Mouse (Mus musculus): ENCODE measurements around the gene Cxxc4.
A peak's percentile ranks its signal among the peaks of the same experiment; 100 is the strongest.

The Cxxc4 gene

GRCm38 (mm10) chr3:134243850-134244247, 7.6 kb downstream of the Cxxc4 start:
- peak; percentile 82 for DNase-seq (ENCODE audit: low spot score)

GRCm38 (mm10) chr3:134254221-134254620, 17.9 kb downstream of the Cxxc4 start:
- no peak for DNase-seq (ENCODE audit: low spot score)

- no peak for DNase-seq (ENCODE audit: low spot score)
Observed at GRCm38 (mm10) chr3:134258715-134259114, 22.4 kb downstream of the Cxxc4 start.

GRCm38 (mm10) chr3:134259300-134259699, 23.0 kb downstream of the Cxxc4 start:
- DNase-seq (ENCODE audit: low spot score): peak; percentile 71

DNA sequence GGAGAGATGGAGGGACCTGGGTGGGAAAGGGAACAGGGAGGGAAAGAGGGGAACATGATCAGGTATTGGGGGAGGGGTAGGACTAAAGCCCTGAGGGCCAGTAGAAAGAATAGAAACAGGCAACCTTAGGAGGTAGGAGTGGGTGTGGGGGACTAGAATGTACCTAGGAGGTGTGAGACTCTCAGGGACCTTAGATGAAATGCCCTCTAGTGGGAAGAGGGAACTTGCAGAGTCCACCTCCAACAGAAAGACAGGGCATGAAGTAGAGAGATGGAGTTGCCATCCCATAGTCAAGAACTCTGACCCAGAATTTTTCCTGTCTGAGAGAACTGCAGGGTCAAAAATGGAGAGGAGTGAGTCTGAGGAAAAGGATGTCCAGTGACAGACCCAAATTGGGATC, 43.4 kb downstream of the Cxxc4 start:
- DNase-seq (ENCODE audit: low spot score): no peak

GRCm38 (mm10) chr3:134281527-134282370, 45.5 kb downstream of the Cxxc4 start:
- peak; percentile 30 for DNase-seq (ENCODE audit: low spot score)

DNA sequence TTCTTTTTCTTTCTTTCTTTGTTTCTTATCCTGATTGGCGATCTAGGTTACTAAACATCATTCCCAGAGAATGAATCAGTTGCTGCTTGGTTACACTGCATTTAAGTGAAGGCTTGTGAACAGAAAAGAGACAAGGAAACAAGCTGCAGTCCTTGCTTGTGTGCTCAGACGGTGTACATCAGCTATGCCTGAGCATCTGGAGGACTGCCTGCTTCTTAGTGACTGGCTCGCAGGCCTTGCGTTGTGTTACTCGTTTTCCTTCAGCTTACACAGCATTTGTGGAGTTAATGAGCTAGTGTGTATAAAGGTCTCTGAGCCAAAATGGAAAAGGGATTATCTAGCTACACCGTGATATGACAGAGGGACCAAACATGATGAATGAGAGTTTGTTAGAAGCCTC, 58.9 kb downstream of the Cxxc4 start:
- no peak for DNase-seq (ENCODE audit: low spot score)

DNA sequence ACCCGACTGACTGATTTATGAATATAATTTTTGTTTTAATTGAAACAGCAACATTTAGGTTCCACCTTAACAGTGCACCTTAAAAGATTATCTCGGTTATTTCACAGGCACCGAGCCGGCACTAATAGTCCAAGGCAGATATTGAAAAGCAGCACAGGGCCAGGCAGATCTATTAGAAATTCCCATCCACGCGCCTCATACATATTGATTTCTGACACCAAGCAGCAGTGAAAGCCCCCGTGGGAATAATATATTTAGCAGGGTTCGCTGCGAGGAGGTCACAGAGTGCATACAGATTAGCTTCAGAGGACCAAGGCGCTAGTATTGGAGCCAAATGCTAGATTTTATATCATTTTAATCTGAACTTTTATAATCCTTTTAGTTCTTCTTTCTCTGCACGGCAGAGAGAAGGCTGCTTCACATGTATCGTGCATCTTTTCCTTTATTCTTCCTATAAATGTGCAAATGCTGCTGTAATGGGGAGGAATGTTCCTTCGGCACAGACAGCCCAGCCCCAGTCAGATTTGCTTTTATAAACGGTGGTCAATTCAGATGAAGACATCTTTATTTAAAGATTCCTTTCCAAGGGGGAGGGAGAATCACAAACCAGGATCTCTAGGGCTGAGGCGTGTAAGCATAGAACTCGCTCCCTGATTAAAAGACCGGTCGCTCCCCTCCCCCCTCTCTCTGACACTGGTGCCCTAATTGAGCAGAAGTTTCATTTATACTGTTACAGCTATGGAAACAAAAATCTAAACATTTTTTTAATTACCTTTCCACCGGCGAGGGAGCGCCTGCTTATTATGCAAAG, 66.6 kb downstream of the Cxxc4 start:
- peak; percentile 82 for DNase-seq (ENCODE audit: low spot score)

DNA sequence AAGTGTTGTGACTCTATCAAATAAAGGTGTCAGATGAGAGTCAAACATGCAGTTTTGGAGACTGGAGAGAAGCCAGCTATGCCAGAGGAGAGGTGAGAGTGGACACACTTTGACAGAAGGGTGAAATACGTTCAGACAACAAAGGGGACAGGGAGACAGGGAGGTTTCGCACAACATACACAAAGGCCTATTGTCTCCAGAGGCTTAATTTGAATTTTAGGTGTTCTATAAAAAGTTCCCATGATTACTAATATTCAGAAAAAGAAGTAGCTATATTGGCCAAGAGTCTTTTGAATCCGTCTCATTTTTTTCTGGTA, 67.2 kb downstream of the Cxxc4 start:
- DNase-seq (ENCODE audit: low spot score): no peak

GRCm38 (mm10) chr3:134306507-134306906, 70.2 kb downstream of the Cxxc4 start:
- peak; percentile 58 for DNase-seq (ENCODE audit: low spot score)

GRCm38 (mm10) chr3:134307801-134308200, 71.5 kb downstream of the Cxxc4 start:
- no peak for DNase-seq (ENCODE audit: low spot score)
